Mouse (Mus musculus): ENCODE results near the gene Hspa1b. TPM values are rescaled to one million over a fixed set of nuclear protein-coding genes. Genes with fewer than 3 reads are reported as not detected.

Gene Hspa1b
- polyA plus RNA-seq, 1 experiment from 2014 or later: 47.3 TPM

GRCm38 (mm10) chr17:34931735-34932098 lies 27.3 kb downstream of the Hspa1b start:
- in situ Hi-C loops (cut with MboI; ENCODE audit: low pct_unique_long_range_greater_than_20kb): no loop called here
- DNase-seq (ENCODE audit: low read depth, low spot score): no peak
- TF ChIP-seq CTCF (IDR thresholded peaks at IDR 0.05): no peak
- CTCF ChIA-PET: interaction anchor here (0.8 to 2.2 kb wide), 2 partner anchors 12 to 15 kb away, joined by 3 to 6 read pairs; no protein-coding TSS in a partner anchor
- H3K27me3 ChIP-seq: no peaks in the 10 kb centered on the region
- ATAC-seq: peak; percentile 5
- POLR2A ChIA-PET: interaction anchor here (0.5 to 1.5 kb wide), 4 partner anchors 16 to 216 kb away, joined by 3 to 8 read pairs (median 4); no protein-coding TSS in a partner anchor

GRCm38 (mm10) chr17:34931061-34931734 lies 27.8 kb downstream of the Hspa1b start, which contains the start of gene Neu1:
Neu1 (plus strand) TSS chr17:34931253.
- ChIA-PET CTCF (interaction anchor here (0.8 to 2.2 kb wide), 3 partner anchors 12 to 15 kb away, joined by 3 to 6 read pairs (median 3); no protein-coding TSS in a partner anchor), POLR2A (interaction anchor here (0.6 to 1.5 kb wide), 4 partner anchors 16 to 67 kb away, joined by 3 to 6 read pairs (median 4); no protein-coding TSS in a partner anchor)
- in situ Hi-C loops (cut with MboI; ENCODE audit: low pct_unique_long_range_greater_than_20kb): no loop called here
- DNase-seq (ENCODE audit: low read depth, low spot score) (peak; percentile 84), ATAC-seq (peak; percentile 90)
- TF ChIP-seq CTCF (IDR thresholded peaks at IDR 0.05): no peak
- no peaks in the 10 kb centered on the region for H3K27me3 ChIP-seq

- ChIA-PET CTCF (no interaction called here), POLR2A (interaction anchor here (0.7 kb wide), 1 partner anchor 27 kb away, joined by 3 read pairs; no protein-coding TSS in a partner anchor)
- no peak for TF ChIP-seq CTCF (IDR thresholded peaks at IDR 0.05)
- no peaks in the 10 kb centered on the region for H3K27me3 ChIP-seq
- in situ Hi-C loops (cut with MboI; ENCODE audit: low pct_unique_long_range_greater_than_20kb): no loop called here
- no peak for ATAC-seq
- no peak for DNase-seq (ENCODE audit: low read depth, low spot score)
Measured at GRCm38 (mm10) chr17:34928841-34929240, 30.2 kb downstream of the Hspa1b start.

GRCm38 (mm10) chr17:34927306-34928019 lies 31.6 kb downstream of the Hspa1b start:
- DNase-seq (ENCODE audit: low read depth, low spot score) (no peak), ATAC-seq (no peak)
- in situ Hi-C loops (cut with MboI; ENCODE audit: low pct_unique_long_range_greater_than_20kb): no loop called here
- ChIA-PET POLR2A (no interaction called here), CTCF (interaction anchor here (0.7 to 1.2 kb wide), 2 partner anchors 12 to 23 kb away, joined by 3 to 4 read pairs; no protein-coding TSS in a partner anchor)
- no peak for TF ChIP-seq CTCF (IDR thresholded peaks at IDR 0.05)
- no peaks in the 10 kb centered on the region for H3K27me3 ChIP-seq

- CTCF ChIA-PET: interaction anchor here (0.7 to 1.7 kb wide), 9 partner anchors 8 to 41 kb away, joined by 3 to 8 read pairs (median 3); partner anchors contain the start of gene Slc44a4
- in situ Hi-C loops (cut with MboI; ENCODE audit: low pct_unique_long_range_greater_than_20kb): no loop called here
- H3K27me3 ChIP-seq: no peaks in the 10 kb centered on the region
- TF ChIP-seq CTCF (IDR thresholded peaks at IDR 0.05): no peak
- POLR2A ChIA-PET: interaction anchor here (0.6 kb wide), 1 partner anchor 17 kb away, joined by 5 read pairs; no protein-coding TSS in a partner anchor
- DNase-seq (ENCODE audit: low read depth, low spot score) (no peak), ATAC-seq (no peak)
Measured at GRCm38 (mm10) chr17:34924258-34924657, 34.8 kb downstream of the Hspa1b start.

- H3K27me3 ChIP-seq: no peaks in the 10 kb centered on the region
- POLR2A ChIA-PET: no interaction called here
- no peak for DNase-seq (ENCODE audit: low read depth, low spot score)
- no peak for ATAC-seq
- CTCF ChIA-PET: interaction anchor here (0.9 to 1.9 kb wide), 5 partner anchors 11 to 66 kb away, joined by 3 to 6 read pairs (median 3); no protein-coding TSS in a partner anchor
- in situ Hi-C loops (cut with MboI; ENCODE audit: low pct_unique_long_range_greater_than_20kb): no loop called here
- no peak for TF ChIP-seq CTCF (IDR thresholded peaks at IDR 0.05)
Measured at GRCm38 (mm10) chr17:34922939-34923338, 36.1 kb downstream of the Hspa1b start.

- CTCF ChIA-PET: interaction anchor here (0.6 to 1.4 kb wide), 2 partner anchors 33 kb away, joined by 4 read pairs; no protein-coding TSS in a partner anchor
- no peak for DNase-seq (ENCODE audit: low read depth, low spot score)
- H3K27me3 ChIP-seq: no peaks in the 10 kb centered on the region
- POLR2A ChIA-PET: interaction anchor here (0.8 kb wide), 1 partner anchor 33 kb away, joined by 3 read pairs; no protein-coding TSS in a partner anchor
- no peak for TF ChIP-seq CTCF (IDR thresholded peaks at IDR 0.05)
- ATAC-seq: no peak
- in situ Hi-C loops (cut with MboI; ENCODE audit: low pct_unique_long_range_greater_than_20kb): loop anchor here (5.0 kb wide), 1 partner anchor 65 kb away; the partner anchor contains the start of gene Lsm2
Measured at GRCm38 (mm10) chr17:34917188-34917587, 41.9 kb downstream of the Hspa1b start.

GRCm38 (mm10) chr17:34916316-34916715 lies 42.7 kb downstream of the Hspa1b start:
- no peak for TF ChIP-seq CTCF (IDR thresholded peaks at IDR 0.05)
- CTCF ChIA-PET: interaction anchor here (0.8 to 1.4 kb wide), 5 partner anchors 8 to 34 kb away, joined by 3 to 8 read pairs (median 4); no protein-coding TSS in a partner anchor
- POLR2A ChIA-PET: interaction anchor here (0.6 to 1.2 kb wide), 7 partner anchors 10 to 505 kb away, joined by 3 to 7 read pairs (median 4); partner anchors contain the start of genes C2 and Neu1
- ATAC-seq (no peak), DNase-seq (ENCODE audit: low read depth, low spot score) (no peak)
- in situ Hi-C loops (cut with MboI; ENCODE audit: low pct_unique_long_range_greater_than_20kb): loop anchor here (5.0 kb wide), 1 partner anchor 66 kb away; the partner anchor contains the start of gene Lsm2
- H3K27me3 ChIP-seq: no peaks in the 10 kb centered on the region

GRCm38 (mm10) chr17:34915410-34915831 lies 43.6 kb downstream of the Hspa1b start:
- DNase-seq (ENCODE audit: low read depth, low spot score) (no peak), ATAC-seq (peak; percentile 66)
- H3K27me3 ChIP-seq: no peaks in the 10 kb centered on the region
- no peak for TF ChIP-seq CTCF (IDR thresholded peaks at IDR 0.05)
- POLR2A ChIA-PET: interaction anchor here (0.6 to 1.2 kb wide), 5 partner anchors 9 to 506 kb away, joined by 3 to 9 read pairs (median 4); partner anchors contain the start of gene Neu1
- CTCF ChIA-PET: interaction anchor here (1.0 to 1.4 kb wide), 4 partner anchors 9 to 35 kb away, joined by 3 to 8 read pairs (median 4); no protein-coding TSS in a partner anchor
- in situ Hi-C loops (cut with MboI; ENCODE audit: low pct_unique_long_range_greater_than_20kb): loop anchor here (5.0 kb wide), 1 partner anchor 67 kb away; the partner anchor contains the start of gene Lsm2
